Mouse (Mus musculus): Measurements from ENCODE around the gene Gm44965. TPM values are rescaled to one million over a fixed set of nuclear protein-coding genes. Genes with fewer than 3 reads are reported as not detected.

Gm44965 gene
- total RNA-seq, 2 experiments from 2014 or later: 1.5 TPM; not detected in 1

DNA sequence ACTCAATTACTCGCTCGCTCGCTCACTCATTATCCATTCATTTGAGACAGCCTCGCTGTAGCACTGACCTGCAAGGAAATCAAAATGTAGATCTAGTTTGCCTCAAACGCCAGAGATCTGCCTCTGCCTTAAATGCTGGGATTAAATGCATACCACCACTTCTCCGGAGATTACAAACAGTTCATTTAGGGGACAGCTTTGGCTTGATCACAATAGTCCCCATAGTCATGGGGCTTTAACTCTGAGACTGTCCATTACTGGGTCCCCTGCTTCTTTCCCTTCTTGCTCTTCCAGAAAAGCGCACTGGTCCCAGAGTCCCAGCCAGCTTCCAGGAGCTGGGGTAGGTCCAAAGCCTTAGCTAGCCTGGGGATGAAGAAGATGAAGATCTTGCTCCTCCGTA, 32.7 kb downstream of the Gm44965 start, which contains the start of gene AI854703:
Gene AI854703, plus strand, starts transcription at position 301 of the 400 bp plus-strand sequence.
- DNase-seq: no peak

DNA sequence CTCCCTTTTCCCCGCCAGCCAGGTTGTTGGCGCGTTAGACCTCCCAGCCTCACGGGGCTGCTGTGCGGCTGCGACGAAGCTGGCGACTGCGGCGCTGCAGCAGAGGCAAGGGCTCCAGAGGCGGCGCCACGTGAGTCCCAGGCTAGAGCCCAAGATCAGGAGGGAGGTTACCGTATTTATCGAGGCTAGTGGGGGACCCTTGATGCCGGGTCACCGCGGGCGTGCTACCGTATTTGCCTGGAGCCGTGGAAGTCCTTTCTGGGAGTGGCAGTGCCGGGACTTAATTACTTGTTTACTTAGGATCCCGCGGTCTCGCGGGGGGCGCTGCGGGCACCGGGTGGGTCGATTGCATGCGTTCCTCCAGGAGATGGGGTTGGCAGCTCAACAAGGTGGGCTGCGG, 33.2 kb downstream of the Gm44965 start:
- peak; percentile 35 for DNase-seq

DNA sequence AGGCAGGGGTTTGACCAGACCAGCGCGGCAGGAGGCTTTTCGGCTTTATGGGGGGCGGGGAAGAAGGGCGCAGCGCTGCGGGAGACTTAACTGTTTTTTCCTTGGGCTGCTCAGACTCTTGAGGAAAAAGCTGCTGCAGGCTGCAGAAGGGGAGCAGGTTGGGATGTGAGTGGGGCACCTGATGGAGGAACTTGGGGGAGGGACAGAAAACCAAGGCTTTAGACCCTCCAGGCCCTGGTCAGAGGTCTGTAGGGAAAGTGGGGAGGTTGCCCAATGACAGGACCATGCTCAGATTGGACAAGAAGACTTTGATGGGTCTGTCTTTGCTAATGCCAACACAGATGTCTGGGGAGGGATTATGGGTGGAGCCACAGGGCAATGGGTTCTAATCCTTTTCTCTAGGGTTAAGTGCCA, 33.8 kb downstream of the Gm44965 start:
- DNase-seq: no peak

DNA sequence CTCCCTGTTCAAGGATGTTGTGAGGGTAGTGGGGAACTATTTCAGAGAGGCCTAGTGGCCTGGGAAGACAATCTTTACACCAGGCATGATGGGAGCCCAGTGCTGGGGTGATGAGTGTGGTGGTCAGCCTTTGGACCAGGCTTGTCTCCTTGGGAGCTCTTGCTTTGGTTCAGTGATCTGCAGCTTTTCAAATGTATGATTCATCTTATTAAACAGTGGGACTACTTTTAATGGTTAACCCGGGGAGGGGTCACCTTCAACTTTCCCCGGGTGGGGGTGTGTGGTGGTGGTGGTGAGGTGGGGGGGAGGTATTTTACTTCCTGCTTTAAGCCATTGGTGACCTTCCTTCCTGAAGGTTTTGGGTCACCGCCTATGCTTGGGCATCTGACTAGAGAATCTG, 34.6 kb downstream of the Gm44965 start:
- DNase-seq: no peak

DNA sequence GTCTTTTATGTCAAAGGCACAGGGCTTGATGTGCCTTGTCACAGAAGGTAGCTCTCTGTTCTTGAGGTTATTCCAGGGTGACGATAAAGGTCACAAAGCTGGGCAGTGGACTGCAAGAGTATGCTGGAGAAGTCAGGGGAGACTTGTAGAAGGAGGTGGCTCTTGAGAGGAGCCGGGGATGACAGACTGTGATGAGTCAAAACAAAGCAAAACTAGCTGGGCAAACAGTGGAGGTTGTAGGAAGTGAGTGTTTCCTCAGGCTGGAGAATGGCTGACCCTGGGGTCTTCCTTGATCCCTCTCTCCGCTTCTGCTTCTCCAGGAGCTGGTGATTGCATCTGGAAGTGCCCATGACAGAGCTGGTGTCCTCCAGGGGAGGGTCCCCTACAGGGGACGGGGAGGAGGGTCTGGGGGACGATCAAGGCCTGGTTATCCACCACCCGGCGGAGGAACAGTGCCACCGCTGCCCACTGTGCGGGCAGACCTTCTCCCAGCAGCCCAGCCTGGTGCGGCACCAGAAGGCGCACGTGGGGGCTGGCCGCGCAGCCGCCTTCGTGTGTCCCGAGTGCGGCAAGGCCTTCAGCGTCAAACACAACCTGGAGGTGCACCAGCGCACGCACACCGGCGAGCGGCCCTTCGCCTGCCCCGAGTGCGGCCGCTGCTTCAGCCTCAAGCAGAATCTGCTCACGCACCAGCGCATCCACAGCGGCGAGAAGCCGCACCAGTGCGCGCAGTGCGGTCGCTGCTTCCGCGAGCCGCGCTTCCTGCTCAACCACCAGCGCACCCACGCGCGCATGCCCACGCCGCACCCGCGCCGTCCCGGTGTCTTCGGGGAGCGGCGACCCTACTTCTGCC, 35.3 kb downstream of the Gm44965 start:
- no peak for DNase-seq

DNA sequence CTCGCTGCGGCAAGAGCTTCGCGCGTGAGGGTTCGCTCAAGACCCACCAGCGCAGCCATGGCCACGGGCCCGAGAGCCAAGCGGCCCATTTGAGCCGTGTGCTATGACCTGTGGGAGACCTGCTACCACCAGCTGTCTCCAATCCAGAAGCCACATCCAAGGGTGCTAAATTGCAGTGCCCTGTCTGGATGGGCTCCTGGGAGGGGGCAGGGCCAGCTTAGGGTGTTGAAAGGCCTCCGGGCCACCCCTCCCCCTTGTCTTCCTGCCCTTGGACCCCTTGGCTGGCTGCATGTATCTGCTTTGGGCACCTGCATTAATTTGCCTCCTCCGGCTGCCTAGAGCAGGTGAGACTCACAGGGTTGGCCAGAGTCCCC, 35.9 kb downstream of the Gm44965 start:
- no peak for DNase-seq

DNA sequence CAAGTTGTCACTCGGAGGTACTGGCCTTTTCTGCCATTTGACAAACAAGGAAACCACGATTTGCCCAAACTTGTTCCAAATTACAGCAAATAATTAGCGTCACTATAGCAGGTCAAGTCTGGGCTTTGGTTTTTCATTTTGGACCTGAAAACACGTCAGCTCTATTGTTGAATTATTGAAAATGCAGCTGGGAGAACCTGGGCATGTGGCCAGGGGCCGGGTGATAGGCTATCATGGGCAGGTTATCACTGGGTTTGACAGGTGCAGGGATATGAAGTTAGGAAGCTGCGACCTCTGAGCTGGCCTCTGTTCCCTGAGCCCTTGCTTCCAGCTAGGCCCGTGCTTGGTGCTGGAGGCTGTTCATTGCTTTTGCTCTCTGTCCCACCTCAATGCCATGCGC, 37.1 kb downstream of the Gm44965 start:
- DNase-seq: no peak

DNA sequence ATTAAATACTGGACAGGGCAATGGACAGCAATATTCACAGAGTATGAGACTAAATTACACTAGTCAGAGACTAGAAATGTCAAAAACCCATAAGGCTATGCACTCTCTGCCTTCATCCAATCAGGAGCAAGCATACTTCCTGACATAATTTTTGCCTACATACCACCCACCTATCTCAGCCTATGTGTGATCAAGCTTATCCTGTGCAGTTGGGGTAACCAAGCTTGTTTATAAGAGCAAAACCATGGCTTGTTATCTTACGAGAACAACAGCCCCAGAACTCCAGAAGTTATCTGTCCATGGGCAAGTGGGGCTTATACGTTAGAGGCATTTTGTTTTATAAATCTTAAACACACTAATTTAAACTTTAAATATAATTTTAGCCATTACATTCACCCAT, 41.4 kb downstream of the Gm44965 start:
- no peak for DNase-seq

DNA sequence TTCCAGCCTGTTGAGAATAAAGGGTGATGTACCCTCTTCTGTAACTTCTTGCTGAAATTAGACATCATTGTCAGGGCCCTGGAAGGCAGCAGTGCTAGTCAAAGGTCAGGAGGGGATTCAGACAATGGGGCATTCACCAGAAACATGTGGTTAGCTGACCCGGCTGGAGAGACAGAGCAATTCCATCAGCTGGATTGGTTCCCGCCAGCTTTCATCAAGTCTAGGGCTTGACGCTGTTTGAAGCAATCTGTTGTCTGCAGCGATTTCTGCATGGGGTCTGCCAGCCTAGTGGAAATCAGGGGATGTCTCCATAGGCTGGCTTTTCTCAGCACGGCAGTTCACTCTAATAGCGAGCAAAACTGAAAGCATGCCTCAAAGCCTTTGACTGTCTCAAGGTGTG, 42.8 kb downstream of the Gm44965 start:
- DNase-seq: no peak

DNA sequence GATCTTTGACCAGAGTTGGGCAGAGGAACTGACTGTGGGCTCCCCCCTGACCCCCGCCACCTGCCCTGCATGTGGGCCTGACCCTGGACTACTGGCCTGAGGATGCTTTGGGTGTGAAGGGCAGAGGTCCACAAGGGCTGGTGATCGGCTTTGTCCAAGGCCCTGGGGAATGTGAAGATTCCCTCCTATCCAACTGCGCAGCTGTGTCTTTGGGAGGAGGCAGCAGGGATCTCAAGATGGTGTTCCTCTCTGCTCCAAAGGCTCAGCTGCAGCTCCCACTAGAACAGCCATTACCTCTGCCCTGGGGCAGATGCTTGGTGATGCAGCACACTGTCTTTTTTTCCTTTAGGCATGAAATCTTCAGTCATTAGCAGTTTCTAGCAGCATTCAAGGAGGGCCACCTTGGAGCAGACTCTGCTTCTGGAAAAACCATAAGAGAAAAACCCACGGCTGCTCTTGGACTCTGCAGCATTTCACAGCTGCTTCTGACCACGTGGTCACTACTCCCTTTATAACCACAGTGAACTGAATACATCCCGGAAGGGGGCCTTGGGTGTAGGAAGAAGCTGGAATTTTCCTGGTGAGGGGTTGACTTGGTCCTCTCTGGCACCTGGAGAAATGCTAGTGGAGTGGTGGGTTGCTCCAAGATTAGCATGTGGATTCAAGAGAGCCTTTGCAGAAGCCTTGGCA, 44.2 kb downstream of the Gm44965 start:
- no peak for DNase-seq

DNA sequence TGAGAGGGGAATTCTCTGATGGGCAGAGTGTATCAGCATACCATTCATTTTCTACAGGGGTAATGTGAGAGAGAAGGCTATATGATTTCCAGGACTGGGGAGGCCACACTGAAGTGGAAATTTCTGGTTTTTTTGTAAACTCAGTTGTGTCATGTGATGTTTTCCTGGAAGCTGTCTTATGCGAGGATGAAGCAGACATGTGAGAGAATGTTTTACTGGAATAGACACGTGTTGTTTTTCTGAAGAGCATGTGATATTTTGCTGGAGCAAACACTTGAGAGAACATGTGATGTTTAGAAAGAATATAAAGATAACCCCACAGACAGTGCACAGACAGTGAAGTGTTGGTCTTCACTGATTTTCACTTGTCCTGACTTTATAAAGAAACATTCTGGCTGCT, 44.8 kb downstream of the Gm44965 start:
- no peak for DNase-seq

DNA sequence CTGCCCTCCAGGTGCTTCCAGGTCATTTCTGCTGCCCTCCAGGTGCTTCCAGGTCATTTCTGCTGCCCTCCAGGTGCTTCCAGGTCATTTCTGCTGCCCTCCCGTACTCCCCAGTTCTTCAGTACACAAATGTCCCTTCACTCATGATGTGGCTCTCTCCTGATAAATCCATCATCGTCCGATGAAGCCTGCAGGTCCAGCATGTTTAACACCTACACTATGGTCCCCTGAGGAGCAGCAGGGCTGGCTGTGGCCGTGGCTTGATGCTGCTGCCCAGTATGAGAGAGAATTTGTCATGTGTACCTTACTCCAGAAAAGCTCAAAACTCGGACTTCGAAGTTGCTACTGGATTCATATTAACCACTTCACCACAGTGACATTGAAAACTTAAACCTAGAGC, 47.6 kb downstream of the Gm44965 start:
- no peak for DNase-seq

DNA sequence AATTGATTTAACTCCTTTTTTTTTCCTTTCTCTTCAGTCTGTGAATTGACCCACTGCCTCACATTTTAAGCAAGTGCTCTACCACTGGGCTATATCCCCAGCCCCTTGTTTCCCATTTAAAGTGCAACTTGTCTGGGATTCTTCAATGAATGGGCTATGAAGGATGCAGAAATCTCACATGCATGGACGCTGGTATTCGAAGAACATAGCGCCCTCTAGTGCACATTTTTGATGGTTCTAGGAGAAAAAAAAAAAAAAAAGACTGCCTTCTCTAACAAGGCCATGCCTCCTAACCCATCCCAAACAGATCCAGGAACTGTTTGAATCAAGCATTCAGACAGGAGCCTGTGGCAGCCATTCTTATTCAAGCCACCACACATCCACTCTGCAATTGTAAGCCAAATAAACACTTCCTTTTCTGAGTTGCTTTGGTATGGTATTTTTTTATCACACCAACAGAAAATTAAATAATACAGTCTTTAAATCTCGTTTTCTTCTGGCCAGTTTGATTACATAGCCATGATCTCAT, 49.1 kb downstream of the Gm44965 start:
- DNase-seq: no peak

DNA sequence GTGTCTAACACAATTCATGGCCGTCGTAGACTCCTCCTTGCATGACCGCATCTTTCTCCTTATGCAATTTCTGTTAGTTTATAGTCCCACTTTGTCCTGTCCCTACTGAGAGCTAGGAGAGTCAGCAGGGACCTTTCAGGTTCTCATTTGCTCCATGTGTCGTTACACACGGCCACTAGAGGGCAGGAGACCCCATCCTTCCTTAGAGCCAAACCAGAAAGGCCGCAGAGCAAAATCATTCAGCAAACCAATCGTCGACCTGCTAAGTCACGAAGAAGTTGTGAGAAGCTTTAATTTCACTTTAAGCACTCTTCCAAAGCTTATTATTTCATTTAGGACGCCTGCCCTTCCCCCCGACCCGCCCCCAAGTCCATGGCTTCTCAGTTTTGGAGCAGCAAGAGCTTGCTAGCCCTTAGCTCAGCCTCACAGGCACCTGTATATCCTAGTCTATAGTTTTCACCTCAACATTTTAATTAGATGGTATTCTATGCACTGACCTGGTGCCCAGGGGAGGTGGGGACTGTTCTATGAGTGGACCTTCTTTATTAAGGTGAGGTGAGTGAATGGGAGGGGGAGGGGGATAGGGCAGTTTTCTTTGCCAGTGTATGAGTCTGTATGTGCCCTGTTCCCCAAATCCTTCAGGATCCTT, 52.0 kb downstream of the Gm44965 start:
- peak; percentile 36 for DNase-seq

DNA sequence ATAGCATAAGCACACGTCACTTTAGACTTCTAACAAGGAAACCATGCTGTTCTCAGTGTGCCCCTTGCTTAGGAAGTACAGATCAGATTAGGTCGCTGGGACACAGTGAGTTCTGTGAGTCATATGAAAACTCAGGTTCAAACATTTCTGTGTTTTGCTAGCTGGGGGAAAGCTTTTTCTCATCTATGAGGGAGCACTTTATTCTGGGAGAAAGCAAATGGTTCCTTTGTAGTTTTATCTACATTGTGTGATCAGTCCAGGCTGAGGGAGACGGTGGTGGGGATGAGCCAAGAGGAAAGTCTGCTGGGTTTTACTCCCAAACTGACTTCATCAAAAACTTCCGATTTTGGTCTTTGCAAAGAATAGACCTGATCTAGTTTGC, 52.6 kb downstream of the Gm44965 start:
- DNase-seq: no peak

DNA sequence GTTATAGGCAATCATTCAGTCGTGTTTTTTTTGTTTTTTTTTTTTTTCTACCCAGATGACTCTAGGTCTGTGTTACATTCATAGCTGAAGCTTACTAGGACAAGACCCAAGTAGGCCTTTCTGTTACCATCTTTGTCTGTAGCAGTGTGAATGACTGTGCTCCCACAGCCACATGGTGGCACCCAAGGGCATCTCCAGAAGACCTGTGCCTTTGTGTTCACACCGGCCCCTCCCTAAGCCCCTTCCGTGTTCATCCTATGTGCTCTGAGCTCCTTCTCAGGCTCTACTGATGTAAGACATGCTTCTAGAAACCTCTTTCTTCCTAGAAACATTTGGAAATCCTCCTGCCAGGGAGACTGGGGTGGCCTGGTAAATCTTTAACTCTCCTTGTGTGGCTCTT, 53.3 kb downstream of the Gm44965 start, which contains the start of gene Gimap8:
Gene Gimap8, plus strand, starts transcription at position 240 of the 400 bp plus-strand sequence.
- peak; percentile 39 for DNase-seq

DNA sequence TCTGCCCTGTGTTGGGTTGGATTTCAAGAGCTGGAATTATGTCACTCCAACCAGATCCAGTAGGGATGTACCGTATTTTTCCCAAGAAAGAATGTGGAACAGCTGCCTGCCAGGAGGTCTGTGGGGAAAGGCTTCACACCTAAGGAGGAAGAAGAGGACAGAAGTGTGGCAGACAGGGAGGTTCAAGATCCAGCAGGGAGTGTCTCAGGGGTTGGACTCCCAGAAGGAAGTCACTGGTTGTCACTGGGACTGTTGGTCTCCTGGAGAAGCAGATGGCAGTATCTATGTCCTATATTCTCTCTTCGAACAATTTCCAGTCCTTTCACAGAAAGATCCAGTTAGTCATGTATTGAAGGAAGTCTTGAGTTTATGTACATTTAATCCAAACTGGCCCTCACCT, 53.9 kb downstream of the Gm44965 start:
- no peak for DNase-seq

DNA sequence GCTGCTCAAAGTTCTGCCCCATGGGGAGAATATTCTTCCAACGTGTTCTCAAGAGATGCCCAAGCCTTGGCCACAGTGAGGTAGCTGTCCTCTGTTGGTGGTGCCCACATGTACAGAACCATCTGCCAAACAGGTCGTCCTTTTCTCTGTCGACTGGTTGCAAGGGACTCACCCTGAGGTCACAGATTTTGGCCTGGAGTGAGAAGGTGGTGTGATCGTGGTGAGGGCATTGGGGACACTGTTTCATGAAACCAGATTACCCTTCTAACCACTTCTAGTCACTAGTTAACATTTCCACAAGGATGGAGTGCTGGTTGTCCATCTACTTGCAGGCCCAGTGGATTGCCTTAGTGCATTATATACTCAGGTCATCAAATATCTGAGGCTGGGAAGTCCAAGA, 55.0 kb downstream of the Gm44965 start:
- no peak for DNase-seq

DNA sequence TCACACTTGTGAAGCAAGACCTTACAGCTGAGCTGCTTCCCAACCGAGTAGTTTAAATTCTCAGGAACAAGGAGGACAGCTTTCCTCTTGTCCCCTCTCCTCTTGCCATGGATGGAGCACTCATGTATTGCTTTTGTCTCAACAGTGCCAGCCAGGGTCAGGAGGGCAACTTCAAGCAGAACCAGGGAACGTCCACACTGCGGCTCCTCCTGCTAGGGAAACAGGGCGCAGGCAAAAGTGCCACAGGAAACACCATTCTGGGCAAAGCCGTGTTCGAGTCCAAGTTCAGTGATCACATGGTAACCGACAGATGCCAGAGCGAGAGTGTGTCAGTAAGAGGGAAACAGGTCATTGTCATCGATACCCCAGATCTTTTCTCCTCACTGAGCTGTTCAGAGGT, 56.3 kb downstream of the Gm44965 start:
- DNase-seq: no peak

DNA sequence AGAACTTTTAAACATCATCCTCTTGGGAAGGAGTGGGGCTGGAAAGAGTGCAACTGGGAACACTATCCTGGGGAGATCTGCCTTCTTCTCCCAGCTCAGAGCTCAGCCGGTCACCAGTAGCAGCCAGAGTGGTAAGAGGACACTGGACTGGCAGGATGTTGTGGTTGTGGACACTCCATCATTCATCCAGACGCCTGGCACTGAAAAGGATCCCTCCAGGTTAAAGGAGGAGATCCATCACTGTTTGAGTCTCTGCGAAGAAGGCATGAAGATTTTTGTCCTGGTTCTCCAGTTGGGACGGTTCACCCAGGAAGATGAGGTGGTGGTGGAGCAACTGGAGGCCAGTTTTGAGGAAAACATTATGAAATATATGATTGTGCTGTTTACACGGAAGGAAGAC, 65.0 kb downstream of the Gm44965 start:
- no peak for DNase-seq

DNA sequence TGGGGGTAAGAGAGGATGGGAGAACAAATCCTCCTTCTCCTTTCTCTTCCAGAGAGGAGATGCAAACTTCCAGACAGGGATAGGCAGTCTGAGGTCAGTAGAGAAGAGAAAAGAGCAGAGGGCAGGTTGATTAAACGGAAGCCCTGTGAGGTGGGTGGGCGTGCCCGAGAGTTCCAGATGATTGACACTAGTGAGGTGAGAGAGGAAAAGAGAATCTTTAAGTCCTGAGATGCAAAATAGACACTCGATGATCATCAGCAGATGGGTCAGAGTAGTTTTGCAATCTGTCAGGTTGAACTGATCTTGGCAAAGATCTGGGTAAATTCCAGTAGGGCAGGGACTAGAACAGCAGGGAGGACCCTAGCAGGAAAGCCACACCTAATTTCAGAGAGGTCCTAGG, 71.0 kb downstream of the Gm44965 start:
- no peak for DNase-seq

DNA sequence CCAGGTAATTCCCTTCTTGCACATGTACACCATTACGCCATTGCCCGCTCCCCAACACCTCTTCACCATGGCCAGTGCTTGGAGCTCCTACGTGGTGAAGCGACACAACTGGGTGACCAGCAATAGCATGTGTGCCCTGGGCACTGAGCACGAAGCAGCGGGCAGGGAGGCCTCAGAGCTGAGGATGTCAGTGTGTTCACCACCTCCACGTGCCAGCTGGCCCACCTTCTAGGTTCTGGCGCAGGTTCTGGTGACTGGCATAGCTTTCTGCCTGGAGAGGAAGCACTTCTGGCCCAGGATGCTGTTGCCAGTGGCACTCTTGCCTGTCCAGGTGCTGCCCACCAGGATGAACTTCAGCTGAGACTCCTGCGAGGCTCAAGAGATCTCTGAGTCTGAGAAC, 71.7 kb downstream of the Gm44965 start:
- DNase-seq: no peak

DNA sequence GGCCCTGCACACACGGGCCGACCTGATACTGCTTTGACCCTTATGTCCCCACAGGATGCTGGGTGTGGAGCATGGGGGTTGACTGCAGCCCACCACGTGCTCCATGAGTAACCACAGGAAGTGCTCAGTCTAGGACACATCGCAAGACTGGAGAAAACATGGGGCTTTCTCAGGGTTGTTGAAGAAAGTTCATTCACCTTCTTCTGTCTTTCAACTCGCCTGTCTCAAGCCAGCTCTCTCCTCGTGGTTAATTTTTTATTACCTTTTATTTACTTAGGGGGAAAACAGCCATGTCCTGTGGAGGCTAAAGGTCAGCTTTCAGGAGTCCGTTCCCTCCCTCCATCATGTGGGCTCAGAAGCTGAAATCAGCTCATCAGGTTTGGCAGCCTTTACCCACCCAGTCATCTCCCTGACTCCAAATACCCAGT, 72.4 kb downstream of the Gm44965 start:
- no peak for DNase-seq

All from gastrocnemius, postnatal 25 days (tissue).